Mouse (Mus musculus): ENCODE measurements around the gene Napepld. TPM values are rescaled to one million over a fixed set of nuclear protein-coding genes. Genes with fewer than 3 reads are reported as not detected.

The Napepld gene
- polyA plus RNA-seq, 1 experiment from 2014 or later = 8.2 TPM

DNA sequence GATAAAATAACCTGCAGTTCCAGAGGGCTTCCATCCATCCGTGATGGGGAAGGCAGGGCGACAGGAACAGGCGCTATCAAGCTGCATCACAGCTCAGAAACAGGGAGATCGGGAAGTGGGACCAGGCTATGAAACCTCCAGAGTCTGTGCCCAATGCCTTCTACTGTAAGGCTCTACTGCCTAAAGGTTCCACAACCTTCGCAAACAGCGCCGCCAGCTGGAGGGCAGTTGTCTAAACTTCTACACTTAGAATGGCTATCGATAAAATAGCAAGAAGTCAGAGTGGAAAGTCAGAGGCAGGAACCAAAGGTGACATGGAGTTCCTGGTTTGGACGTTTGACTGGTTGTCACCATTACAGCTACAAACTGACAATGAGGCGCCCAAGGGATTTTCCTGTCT lies 34.4 kb upstream of the Napepld start:
- H3K9me3 ChIP-seq (ENCODE audit: control insufficient read depth, low read length) = no peaks in the 10 kb centered on the region
- H3K4me2 ChIP-seq (replicated peaks; ENCODE audit: low read depth, low read length) = no peak overlapping the region; the same call in 1 of the 2 replicates
- peak overlapping the region; percentile 12; the same call in 1 of the 2 replicates for H3K4me3 ChIP-seq (ENCODE audit: low read length)
- WGBS = 33% methylated on average over 10 of the region's 10 CpGs
- H3K4me1 ChIP-seq (ENCODE audit: control insufficient read depth, insufficient read depth, low read length) = peaks cover 14% of the 10 kb centered on the region; the same call in 1 of the 2 replicates
- H3K9ac ChIP-seq (ENCODE audit: low read depth, low read length) = no peak overlapping the region
- H3K27me3 ChIP-seq (ENCODE audit: control insufficient read depth, insufficient read depth, low read length) = no peaks in the 10 kb centered on the region
- H3K36me3 ChIP-seq (ENCODE audit: control insufficient read depth, insufficient read depth, low read length) = peaks cover 17% of the 10 kb centered on the region
- H3K27ac ChIP-seq (ENCODE audit: low read depth, low read length) = no peak overlapping the region
- ATAC-seq (ENCODE audit: low FRiP score, low TSS enrichment) = no peak; the same call in 1 of the 2 replicates

- H3K4me3 ChIP-seq (ENCODE audit: low read length) = peak overlapping the region; percentile 12; the same call in 1 of the 2 replicates
- ATAC-seq (ENCODE audit: low FRiP score, low TSS enrichment) = no peak
- no peak overlapping the region for H3K27ac ChIP-seq (ENCODE audit: low read depth, low read length)
- peaks cover 14% of the 10 kb centered on the region; the same call in 1 of the 2 replicates for H3K4me1 ChIP-seq (ENCODE audit: control insufficient read depth, insufficient read depth, low read length)
- no peaks in the 10 kb centered on the region for H3K27me3 ChIP-seq (ENCODE audit: control insufficient read depth, insufficient read depth, low read length)
- H3K9ac ChIP-seq (ENCODE audit: low read depth, low read length) = no peak overlapping the region
- H3K36me3 ChIP-seq (ENCODE audit: control insufficient read depth, insufficient read depth, low read length) = peaks cover 13% of the 10 kb centered on the region
- WGBS = 85% methylated on average over 20 of the region's 20 CpGs
- no peaks in the 10 kb centered on the region for H3K9me3 ChIP-seq (ENCODE audit: control insufficient read depth, low read length)
- no peak overlapping the region; the same call in 1 of the 2 replicates for H3K4me2 ChIP-seq (replicated peaks; ENCODE audit: low read depth, low read length)
Measured at GRCm38 (mm10) chr5:21735100-21735499, 33.9 kb upstream of the Napepld start.

DNA sequence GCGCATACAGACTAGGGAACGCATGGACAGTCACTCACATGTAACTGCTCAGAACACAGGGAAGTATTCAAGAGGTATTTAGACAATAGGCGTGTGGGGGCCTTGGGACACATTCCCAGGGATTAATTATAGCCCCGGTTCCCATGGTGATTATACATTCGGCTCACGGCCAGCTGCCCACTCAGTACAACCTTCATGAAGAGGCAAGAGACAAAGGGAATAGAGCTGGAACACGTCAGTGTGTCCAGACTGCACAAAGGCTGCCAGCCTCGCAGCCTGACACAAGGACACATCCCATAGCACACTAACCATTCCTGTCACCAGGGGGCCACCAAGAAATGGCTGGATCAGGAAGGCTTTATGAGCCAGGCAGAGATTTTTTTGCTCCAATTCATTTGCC lies 31.7 kb upstream of the Napepld start:
- Histone ChIP-seq H3K4me2 (replicated peaks; ENCODE audit: low read depth, low read length) (no peak overlapping the region), H3K36me3 (ENCODE audit: control insufficient read depth, insufficient read depth, low read length) (no peaks in the 10 kb centered on the region), H3K4me1 (ENCODE audit: control insufficient read depth, insufficient read depth, low read length) (peaks cover 10% of the 10 kb centered on the region; the same call in 1 of the 2 replicates), H3K9ac (ENCODE audit: low read depth, low read length) (no peak overlapping the region), H3K4me3 (ENCODE audit: low read length) (no peak overlapping the region), H3K27ac (ENCODE audit: low read depth, low read length) (no peak overlapping the region; the same call in 1 of the 2 replicates), H3K27me3 (ENCODE audit: control insufficient read depth, insufficient read depth, low read length) (no peaks in the 10 kb centered on the region), H3K9me3 (ENCODE audit: control insufficient read depth, low read length) (no peaks in the 10 kb centered on the region)
- 36% methylated on average over 8 of the region's 8 CpGs for WGBS
- ATAC-seq (ENCODE audit: low FRiP score, low TSS enrichment) = peak; percentile 67

- no peaks in the 10 kb centered on the region for H3K36me3 ChIP-seq (ENCODE audit: control insufficient read depth, insufficient read depth, low read length)
- H3K27me3 ChIP-seq (ENCODE audit: control insufficient read depth, insufficient read depth, low read length) = no peaks in the 10 kb centered on the region
- no peak overlapping the region for H3K9ac ChIP-seq (ENCODE audit: low read depth, low read length)
- H3K27ac ChIP-seq (ENCODE audit: low read depth, low read length) = no peak overlapping the region; the same call in 1 of the 2 replicates
- no peak overlapping the region for H3K4me2 ChIP-seq (replicated peaks; ENCODE audit: low read depth, low read length)
- H3K4me1 ChIP-seq (ENCODE audit: control insufficient read depth, insufficient read depth, low read length) = peaks cover 7% of the 10 kb centered on the region; the same call in 1 of the 2 replicates
- 76% methylated on average over 3 of the region's 3 CpGs for WGBS
- H3K4me3 ChIP-seq (ENCODE audit: low read length) = no peak overlapping the region
- no peak for ATAC-seq (ENCODE audit: low FRiP score, low TSS enrichment)
- no peaks in the 10 kb centered on the region for H3K9me3 ChIP-seq (ENCODE audit: control insufficient read depth, low read length)
Measured at GRCm38 (mm10) chr5:21732177-21732911, 31.1 kb upstream of the Napepld start.

GRCm38 (mm10) chr5:21729107-21729506 lies 27.9 kb upstream of the Napepld start:
- no peaks in the 10 kb centered on the region for H3K27me3 ChIP-seq (ENCODE audit: control insufficient read depth, insufficient read depth, low read length)
- no peak overlapping the region for H3K4me2 ChIP-seq (replicated peaks; ENCODE audit: low read depth, low read length)
- no peak overlapping the region for H3K27ac ChIP-seq (ENCODE audit: low read depth, low read length)
- peaks cover 7% of the 10 kb centered on the region; the same call in 1 of the 2 replicates for H3K4me1 ChIP-seq (ENCODE audit: control insufficient read depth, insufficient read depth, low read length)
- WGBS = 82% methylated on average over 5 of the region's 5 CpGs
- no peak overlapping the region for H3K4me3 ChIP-seq (ENCODE audit: low read length)
- ATAC-seq (ENCODE audit: low FRiP score, low TSS enrichment) = no peak
- no peaks in the 10 kb centered on the region for H3K36me3 ChIP-seq (ENCODE audit: control insufficient read depth, insufficient read depth, low read length)
- no peaks in the 10 kb centered on the region for H3K9me3 ChIP-seq (ENCODE audit: control insufficient read depth, low read length)
- H3K9ac ChIP-seq (ENCODE audit: low read depth, low read length) = no peak overlapping the region

DNA sequence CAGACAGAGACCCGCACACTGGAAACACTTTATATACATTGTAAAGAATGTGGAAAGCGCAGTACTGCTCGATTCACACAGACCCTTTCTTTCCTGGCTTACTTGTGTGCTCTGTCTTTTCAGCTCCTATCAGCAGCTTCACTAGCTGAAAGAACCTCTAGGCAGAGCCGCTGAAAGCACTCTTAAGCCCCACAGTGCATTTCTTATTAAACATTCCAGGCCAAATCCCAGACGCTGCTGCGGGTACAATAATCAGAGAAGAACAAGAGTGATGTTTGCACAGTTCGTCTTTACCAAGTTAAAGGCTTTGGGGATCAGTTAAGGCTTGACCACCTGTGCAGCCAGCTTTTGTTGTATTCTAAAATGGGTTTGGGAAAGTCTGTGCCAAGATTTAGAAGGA lies 23.7 kb upstream of the Napepld start:
- no peak for ATAC-seq (ENCODE audit: low FRiP score, low TSS enrichment)

GRCm38 (mm10) chr5:21724427-21724826 lies 23.2 kb upstream of the Napepld start:
- no peak overlapping the region for H3K27ac ChIP-seq (ENCODE audit: low read depth, low read length)
- no peak overlapping the region for H3K4me3 ChIP-seq (ENCODE audit: low read length)
- H3K27me3 ChIP-seq (ENCODE audit: control insufficient read depth, insufficient read depth, low read length) = no peaks in the 10 kb centered on the region
- H3K36me3 ChIP-seq (ENCODE audit: control insufficient read depth, insufficient read depth, low read length) = no peaks in the 10 kb centered on the region
- no peaks in the 10 kb centered on the region for H3K4me1 ChIP-seq (ENCODE audit: control insufficient read depth, insufficient read depth, low read length)
- 82% methylated on average over 1 of the region's 1 CpGs for WGBS
- H3K9me3 ChIP-seq (ENCODE audit: control insufficient read depth, low read length) = no peaks in the 10 kb centered on the region
- H3K9ac ChIP-seq (ENCODE audit: low read depth, low read length) = no peak overlapping the region
- no peak overlapping the region for H3K4me2 ChIP-seq (replicated peaks; ENCODE audit: low read depth, low read length)
- no peak for ATAC-seq (ENCODE audit: low FRiP score, low TSS enrichment)

More for the DNA sequence above, 23.7 kb upstream of the Napepld start:
- 84% methylated on average over 7 of the region's 7 CpGs for WGBS
- no peaks in the 10 kb centered on the region for H3K27me3 ChIP-seq (ENCODE audit: control insufficient read depth, insufficient read depth, low read length)
- H3K4me3 ChIP-seq (ENCODE audit: low read length) = no peak overlapping the region
- H3K4me2 ChIP-seq (replicated peaks; ENCODE audit: low read depth, low read length) = no peak overlapping the region
- no peaks in the 10 kb centered on the region for H3K36me3 ChIP-seq (ENCODE audit: control insufficient read depth, insufficient read depth, low read length)
- no peaks in the 10 kb centered on the region for H3K9me3 ChIP-seq (ENCODE audit: control insufficient read depth, low read length)
- no peak overlapping the region for H3K9ac ChIP-seq (ENCODE audit: low read depth, low read length)
- no peaks in the 10 kb centered on the region for H3K4me1 ChIP-seq (ENCODE audit: control insufficient read depth, insufficient read depth, low read length)
- no peak overlapping the region for H3K27ac ChIP-seq (ENCODE audit: low read depth, low read length)

- no peak for ATAC-seq (ENCODE audit: low FRiP score, low TSS enrichment)
- H3K36me3 ChIP-seq (ENCODE audit: control insufficient read depth, insufficient read depth, low read length) = no peaks in the 10 kb centered on the region
- no peaks in the 10 kb centered on the region for H3K9me3 ChIP-seq (ENCODE audit: control insufficient read depth, low read length)
- 98% methylated on average over 2 of the region's 2 CpGs for WGBS
- H3K4me2 ChIP-seq (replicated peaks; ENCODE audit: low read depth, low read length) = no peak overlapping the region
- H3K4me3 ChIP-seq (ENCODE audit: low read length) = no peak overlapping the region
- H3K27me3 ChIP-seq (ENCODE audit: control insufficient read depth, insufficient read depth, low read length) = no peaks in the 10 kb centered on the region
- no peak overlapping the region for H3K9ac ChIP-seq (ENCODE audit: low read depth, low read length)
- no peak overlapping the region for H3K27ac ChIP-seq (ENCODE audit: low read depth, low read length)
- H3K4me1 ChIP-seq (ENCODE audit: control insufficient read depth, insufficient read depth, low read length) = no peaks in the 10 kb centered on the region
Measured at GRCm38 (mm10) chr5:21719209-21719608, 18.0 kb upstream of the Napepld start.

GRCm38 (mm10) chr5:21718546-21718945 lies 17.4 kb upstream of the Napepld start:
- Histone ChIP-seq H3K4me1 (ENCODE audit: control insufficient read depth, insufficient read depth, low read length) (no peaks in the 10 kb centered on the region), H3K4me2 (replicated peaks; ENCODE audit: low read depth, low read length) (no peak overlapping the region), H3K36me3 (ENCODE audit: control insufficient read depth, insufficient read depth, low read length) (no peaks in the 10 kb centered on the region), H3K9ac (ENCODE audit: low read depth, low read length) (no peak overlapping the region), H3K4me3 (ENCODE audit: low read length) (no peak overlapping the region), H3K27ac (ENCODE audit: low read depth, low read length) (no peak overlapping the region), H3K27me3 (ENCODE audit: control insufficient read depth, insufficient read depth, low read length) (no peaks in the 10 kb centered on the region), H3K9me3 (ENCODE audit: control insufficient read depth, low read length) (no peaks in the 10 kb centered on the region)
- WGBS = 79% methylated on average over 5 of the region's 5 CpGs
- no peak for ATAC-seq (ENCODE audit: low FRiP score, low TSS enrichment)

Data from kidney, embryonic 14.5 days (tissue).